Mouse (Mus musculus) intestine, embryonic 14.5 days (tissue): ENCODE data around the gene Ubxn4. TPM values are rescaled to one million over a fixed set of nuclear protein-coding genes. Genes with fewer than 3 reads are reported as not detected.

ENCODE experiments used
- ATAC-seq: fragments of 200-750 bp; cut with Nextera tagmentation; replicated peaks from 2 replicates; pipeline ENCODE4 v1.8.0; 2017; ENCODE audit warnings: low read depth, moderate number of reproducible peaks, moderate TSS enrichment, moderate library complexity; ENCODE audit not compliant: low FRiP score, low TSS enrichment
- DNase-seq: peaks from one replicate; pipeline ENCODE4 v3.0.0-alpha.2; 2018; ENCODE audit warnings: low spot score
- H3K27ac ChIP-seq: fragments of 300-500 bp; sonication (generic); 2 replicates; pipeline ENCODE4 v1.5.1; 2014; ENCODE audit warnings: low read depth, mild to moderate bottlenecking, control low read depth
- H3K27me3 ChIP-seq: fragments of 300-500 bp; sonication (generic); replicated peaks from 2 replicates; pipeline ENCODE4 v1.6.1; 2014; ENCODE audit warnings: low read length, control low read depth; ENCODE audit not compliant: control insufficient read depth, insufficient read depth
- H3K36me3 ChIP-seq: fragments of 300-500 bp; sonication (generic); 2 replicates; pipeline ENCODE4 v1.6.1; 2014; ENCODE audit warnings: low read length, control low read depth; ENCODE audit not compliant: control insufficient read depth, insufficient read depth
- H3K4me1 ChIP-seq: fragments of 300-500 bp; sonication (generic); replicated peaks from 2 replicates; pipeline ENCODE4 v1.6.1; 2014; ENCODE audit warnings: low read length, control low read depth, mixed read lengths; ENCODE audit not compliant: control insufficient read depth, insufficient read depth
- H3K4me2 ChIP-seq: fragments of 300-500 bp; sonication (generic); 2 replicates; pipeline ENCODE4 v1.6.1; 2014; ENCODE audit warnings: low read length
- H3K4me3 ChIP-seq: fragments of 300-500 bp; sonication (generic); 2 replicates; pipeline ENCODE4 v1.5.1; 2014; ENCODE audit warnings: low read depth, low read length, control low read depth, mixed read lengths
- H3K9ac ChIP-seq: fragments of 300-500 bp; sonication (generic); 2 replicates; pipeline ENCODE4 v1.6.1; 2014; ENCODE audit warnings: mild to moderate bottlenecking, low read length
- H3K9me3 ChIP-seq: fragments of 300-500 bp; sonication (generic); 2 replicates; pipeline ENCODE4 v1.6.1; 2016; ENCODE audit warnings: low read length, control low read depth; ENCODE audit not compliant: control insufficient read depth
- WGBS: fragments of 180-500 bp; shearing (Covaris S2); extraction: QIAGEN DNeasy Blood & Tissue Kit; methylation state at CpG from one replicate; pipeline ENCODE4 v1.1.7; 2014; 5-methylcytosine and 5-hydroxymethylcytosine counted together
- microRNA counts: library from miRNA; unstranded; fragments of <30 nt; microRNA quantifications from one replicate; lab custom pipeline; 2016
- microRNA-seq: library from miRNA; unstranded; fragments of <30 nt; microRNA quantifications from one replicate; pipeline ENCODE4, GENCODE M21; 2016
- polyA plus RNA-seq: library from polyadenylated mRNA; unstranded; fragments of >200 nt; fragmentation: Nextera tagmentation; extraction: Ambion mirVana; gene quantifications from 2 replicates; pipeline ENCODE4 v1.2.1, GENCODE M21; 2014

The Ubxn4 gene
- polyA plus RNA-seq, 1 experiment from 2014 or later = 66.6 TPM

- Histone ChIP-seq H3K27ac (no peak overlapping the region), H3K9ac (no peak overlapping the region), H3K4me2 (no peak overlapping the region), H3K4me1 (no peaks in the 10 kb centered on the region), H3K27me3 (no peaks in the 10 kb centered on the region), H3K4me3 (no peak overlapping the region), H3K9me3 (no peaks in the 10 kb centered on the region), H3K36me3 (peaks cover 16% of the 10 kb centered on the region; the same call in 1 of the 2 replicates)
- DNase-seq = no peak
- 79% methylated on average over 2 of the region's 2 CpGs for WGBS
- no peak for ATAC-seq
These were observed 81.0 kb downstream of the Ubxn4 start for GRCm38 (mm10) chr1:128324776-128325175.

GRCm38 (mm10) chr1:128327165-128327564 is 83.4 kb downstream of the Ubxn4 start:
- 100% methylated on average over 1 of the region's 1 CpGs for WGBS
- Histone ChIP-seq H3K27me3 (no peaks in the 10 kb centered on the region), H3K27ac (no peak overlapping the region), H3K4me2 (no peak overlapping the region), H3K36me3 (peaks cover 38% of the 10 kb centered on the region), H3K4me3 (no peak overlapping the region), H3K9me3 (no peaks in the 10 kb centered on the region), H3K9ac (no peak overlapping the region), H3K4me1 (no peaks in the 10 kb centered on the region)
- DNase-seq (no peak), ATAC-seq (no peak)

GRCm38 (mm10) chr1:128328218-128328617 is 84.5 kb downstream of the Ubxn4 start, which contains the start of gene Lct:
Lct (minus strand) TSS chr1:128328318.
- Histone ChIP-seq H3K4me2 (no peak within 1 kb of the TSS), H3K27ac (no peak within 1 kb of the TSS), H3K27me3 (no peaks in the 10 kb centered on the region), H3K9me3 (no peaks in the 10 kb centered on the region), H3K4me1 (no peaks in the 10 kb centered on the region), H3K4me3 (no peak within 1 kb of the TSS), H3K9ac (no peak within 1 kb of the TSS), H3K36me3 (peaks cover 49% of the 10 kb centered on the region)
- 67% methylated on average over 3 of the region's 3 CpGs for WGBS
- DNase-seq (no peak), ATAC-seq (no peak)

MicroRNA genes within 50 kb of the gene (microRNA counts, 519-probe panel; counts per million panel counts)
- microRNA mmu-miR-128 (lab: Ali Mortazavi, UCI) = 3,161 counts per million, percentile 38 among the panel's probes with 10 or more counts

Small RNA genes lying within 50 kb of the gene (microRNA-seq; reads per million reads assigned to microRNA genes)
- gene Mir128-1 = 105 reads per million, percentile 59 among the genes with 10 or more reads in this experiment

Other genes starting within 250 kb of the Ubxn4 start
- gene Zranb3, start 140.9 kb upstream of the Ubxn4 start, polyA plus RNA-seq = 8.4 and 11.4 TPM in 2 replicates
- 67.4 and 70.9 TPM in 2 replicates for gene R3hdm1, start 140.7 kb upstream of the Ubxn4 start, polyA plus RNA-seq
- gene Lct, start 84.4 kb downstream of the Ubxn4 start, polyA plus RNA-seq = 0.31 TPM in 2 replicates
- 284 and 298 TPM in 2 replicates for gene Mcm6, start 115.7 kb downstream of the Ubxn4 start, polyA plus RNA-seq
- gene Dars, start 173.4 kb downstream of the Ubxn4 start, polyA plus RNA-seq = 107 and 109 TPM in 2 replicates